Mouse (Mus musculus) ES-E14 (cell line): ENCODE data around the gene Npas3.

Experiments used
- MAFK ChIP-seq: IDR thresholded peaks from 2 replicates; pipeline ENCODE4 v1.6.1; 2014; ENCODE audit warnings: mild to moderate bottlenecking, low read depth, low read length, inconsistent platforms; ENCODE audit not compliant: insufficient read depth
- ZC3H11A ChIP-seq: IDR thresholded peaks from 2 replicates; pipeline ENCODE4 v1.6.1; 2012; ENCODE audit warnings: low read depth, mild to moderate bottlenecking, inconsistent platforms, low read length, borderline replicate concordance
- ZNF384 ChIP-seq: IDR thresholded peaks from 2 replicates; pipeline ENCODE4 v1.6.1; 2012; ENCODE audit warnings: low read depth, low read length, inconsistent platforms

- TF ChIP-seq ZNF384 (no peak), MAFK (no peak), ZC3H11A (no peak)
Observed at GRCm38 (mm10) chr12:54048126-54048525, 799.6 kb downstream of the Npas3 start.
